Mouse (Mus musculus) left cerebral cortex, adult 11 months (tissue): ENCODE results near the gene Cct5.
"Not testable (repeated sequence)": the region's sequence is repeated elsewhere in the genome, so short reads cannot be mapped to it uniquely, and the experiment has no call there.

Source experiments
- DNase-seq: peaks from one replicate; pipeline ENCODE4 v3.0.0; 2022; ENCODE audit warnings: low spot score

The Cct5 gene

GRCm38 (mm10) chr15:31599834-31600233, 1.8 kb downstream of the Cct5 start:
- DNase-seq, result no peak

DNA sequence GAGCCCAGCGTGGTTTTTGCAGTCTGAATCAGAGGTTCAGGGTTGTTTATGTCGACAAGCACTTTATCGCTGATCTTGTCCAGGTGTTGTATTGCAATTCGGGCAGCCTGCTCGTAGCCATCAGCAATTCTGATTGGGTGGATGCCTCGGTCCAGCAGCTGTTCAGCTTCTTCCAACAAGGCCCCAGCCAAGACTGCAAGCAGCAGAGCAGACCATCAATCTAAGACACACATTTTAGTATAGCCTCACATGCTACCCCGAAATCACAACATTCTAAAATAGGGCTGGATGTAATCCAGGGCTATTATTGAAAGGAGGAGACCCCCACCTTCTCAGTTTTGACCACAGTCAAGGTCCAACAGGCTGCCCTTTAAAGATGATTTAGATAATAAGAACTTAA, 6.0 kb downstream of the Cct5 start:
- no peak for DNase-seq

DNA sequence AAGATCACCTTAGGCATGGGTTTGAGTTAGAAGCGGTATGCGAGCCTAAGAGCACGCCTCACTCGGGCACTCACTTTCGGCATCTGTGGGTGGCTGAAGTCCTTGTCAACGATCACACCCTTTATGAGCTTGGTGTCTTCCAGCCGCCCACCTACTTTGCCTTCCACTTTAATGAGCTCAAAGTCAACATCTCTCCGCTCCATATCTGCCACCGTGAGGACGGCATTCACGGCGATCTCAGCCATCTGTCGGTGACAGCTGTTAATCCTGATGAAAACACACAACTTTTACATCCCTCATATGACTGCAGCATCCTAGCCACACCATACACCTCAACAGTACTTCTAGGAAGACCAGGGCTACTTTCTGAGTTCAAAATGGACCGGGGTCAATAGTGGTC, 7.3 kb downstream of the Cct5 start:
- no peak for DNase-seq

DNA sequence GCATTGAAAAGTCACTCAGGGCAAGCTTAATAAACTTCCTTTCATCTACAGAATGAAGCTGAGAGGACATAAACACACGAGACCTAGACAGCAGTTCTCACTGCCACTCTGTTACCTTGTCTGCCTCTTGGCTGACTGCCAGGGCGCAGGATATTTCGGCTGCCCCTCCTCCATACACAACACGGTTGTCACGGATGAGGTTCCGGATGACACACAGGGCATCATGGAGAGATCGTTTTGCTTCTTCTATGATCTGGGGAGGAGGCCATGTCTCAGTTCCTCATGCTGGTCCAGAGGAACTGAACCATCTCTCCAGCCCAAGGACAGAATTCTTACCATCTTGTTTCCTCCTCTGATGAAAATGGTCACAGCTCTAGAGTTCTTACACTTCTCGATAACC, 9.1 kb downstream of the Cct5 start:
- no peak for DNase-seq

DNA sequence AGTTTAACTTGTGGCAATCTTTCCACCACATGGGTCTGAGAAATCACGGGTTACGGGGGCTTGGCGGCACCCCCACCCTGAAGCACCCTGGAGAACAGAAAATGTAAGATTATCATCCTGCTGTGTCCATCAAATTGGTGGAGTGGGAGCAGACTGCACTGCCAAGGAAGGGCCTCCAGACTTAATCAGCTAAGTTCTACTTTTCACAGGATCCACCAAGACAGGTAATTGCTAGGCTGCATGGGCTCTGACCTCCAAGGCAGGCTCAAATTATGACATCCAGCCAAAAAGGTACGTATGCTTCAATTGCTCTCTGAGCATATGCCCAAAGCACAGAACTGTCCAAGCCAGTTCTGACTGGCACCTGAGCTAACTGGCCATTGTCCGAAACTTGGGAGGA, 11.4 kb downstream of the Cct5 start:
- no peak for DNase-seq

- DNase-seq, result no peak
Measured at GRCm38 (mm10) chr15:31588989-31589640, 12.5 kb downstream of the Cct5 start.

DNA sequence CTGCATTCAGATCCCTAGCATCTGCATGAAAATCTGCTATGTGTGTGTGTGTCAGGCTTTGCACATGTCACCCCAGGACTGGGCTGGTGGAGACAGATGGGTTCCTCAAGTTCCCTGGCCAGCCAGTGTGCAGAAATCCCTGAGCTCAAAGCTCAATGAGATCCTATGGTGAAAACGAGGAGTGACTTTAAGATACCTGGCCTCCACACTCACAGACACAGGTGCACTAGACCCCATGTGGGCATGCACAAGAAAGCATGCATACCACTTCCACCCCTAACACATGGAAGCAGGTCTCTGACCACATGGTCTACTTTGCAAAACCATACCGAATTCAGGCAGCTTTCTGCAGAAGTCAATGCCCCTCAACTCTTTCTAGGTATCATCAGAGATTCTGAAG, 13.8 kb downstream of the Cct5 start:
- no peak for DNase-seq

DNA sequence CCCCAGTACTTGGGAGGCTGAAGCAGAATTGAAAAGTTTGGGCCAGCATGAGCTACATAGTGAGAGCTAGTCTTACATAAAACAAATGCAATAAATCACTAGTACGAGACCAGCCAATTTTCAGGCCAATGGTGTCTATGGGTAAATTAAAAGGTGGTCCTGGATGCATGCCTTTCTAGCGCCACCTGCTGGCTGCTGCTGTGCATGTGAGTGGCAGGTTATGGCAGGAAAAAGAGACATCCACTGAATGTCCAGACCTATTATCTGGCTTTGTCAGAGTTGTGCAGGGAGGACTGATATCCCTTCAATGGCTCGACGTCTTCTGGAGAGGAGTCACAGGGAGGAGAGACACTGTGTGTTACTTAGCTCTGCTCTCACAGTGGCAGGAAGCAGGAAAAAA, 15.1 kb downstream of the Cct5 start:
- peak; percentile 84 for DNase-seq

DNA sequence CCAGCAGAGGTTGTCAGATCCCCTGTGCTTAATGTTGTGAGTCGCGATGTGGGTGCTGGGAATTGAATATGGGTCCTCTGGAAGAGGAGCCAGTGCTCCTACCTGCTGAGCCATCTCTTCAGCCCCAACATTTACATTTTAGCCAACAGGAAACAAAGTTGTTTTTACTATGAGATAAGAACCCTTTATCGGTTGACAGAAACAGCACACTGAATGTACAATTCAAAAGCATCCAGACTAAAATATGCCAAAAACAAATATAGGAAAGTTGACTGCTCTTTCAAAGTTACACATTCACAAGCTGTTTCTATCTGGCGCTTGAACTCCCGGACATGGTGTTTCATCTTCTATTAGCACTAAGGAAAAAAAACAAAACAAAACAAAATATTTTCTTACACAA, 15.5 kb downstream of the Cct5 start:
- DNase-seq, result no peak

DNA sequence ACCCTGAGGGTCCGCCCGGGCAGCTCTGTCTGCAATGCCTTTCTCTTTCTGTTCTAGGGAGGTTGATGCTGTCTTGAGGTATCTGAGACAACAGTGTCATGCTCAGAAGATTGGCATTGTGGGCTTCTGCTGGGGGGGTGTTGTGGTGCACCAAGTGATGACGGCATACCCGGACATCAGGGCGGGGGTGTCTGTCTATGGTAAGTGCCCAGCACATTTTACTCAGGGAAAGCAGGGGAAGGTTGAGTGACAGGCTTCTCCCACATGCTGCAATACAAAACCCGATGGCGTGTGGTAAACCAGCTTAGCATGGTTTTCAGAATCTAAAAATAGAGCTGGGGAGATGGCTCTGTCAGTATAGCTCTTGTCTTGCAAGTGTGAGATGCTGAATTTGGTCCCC, 16.4 kb downstream of the Cct5 start:
- DNase-seq, result no peak

- no peak for DNase-seq
Measured at GRCm38 (mm10) chr15:31583304-31584085, 18.1 kb downstream of the Cct5 start.

GRCm38 (mm10) chr15:31581086-31581485, 20.5 kb downstream of the Cct5 start:
- not testable (repeated sequence) for DNase-seq

GRCm38 (mm10) chr15:31576076-31576475, 25.5 kb downstream of the Cct5 start:
- DNase-seq, result no peak

DNA sequence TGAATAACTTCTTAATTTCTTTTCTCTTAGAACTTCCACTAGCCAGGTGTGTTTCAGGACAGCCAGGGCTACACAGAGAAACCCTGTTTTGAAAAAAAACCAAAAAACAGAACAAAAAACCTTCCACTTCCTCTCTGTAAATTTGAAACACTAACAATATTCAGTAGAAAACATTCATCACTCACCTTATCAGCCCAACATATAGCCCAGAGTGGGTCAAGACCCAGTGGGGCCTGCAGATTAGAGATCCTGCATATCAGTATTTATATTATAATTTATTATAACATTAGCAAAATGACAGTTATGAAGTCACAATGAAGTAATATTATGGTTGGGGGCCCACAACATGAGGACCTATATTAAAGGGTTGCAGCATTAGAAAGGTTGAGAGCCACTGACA, 27.9 kb downstream of the Cct5 start:
- no peak for DNase-seq

GRCm38 (mm10) chr15:31573287-31573686, 28.3 kb downstream of the Cct5 start:
- DNase-seq, result no peak

DNA sequence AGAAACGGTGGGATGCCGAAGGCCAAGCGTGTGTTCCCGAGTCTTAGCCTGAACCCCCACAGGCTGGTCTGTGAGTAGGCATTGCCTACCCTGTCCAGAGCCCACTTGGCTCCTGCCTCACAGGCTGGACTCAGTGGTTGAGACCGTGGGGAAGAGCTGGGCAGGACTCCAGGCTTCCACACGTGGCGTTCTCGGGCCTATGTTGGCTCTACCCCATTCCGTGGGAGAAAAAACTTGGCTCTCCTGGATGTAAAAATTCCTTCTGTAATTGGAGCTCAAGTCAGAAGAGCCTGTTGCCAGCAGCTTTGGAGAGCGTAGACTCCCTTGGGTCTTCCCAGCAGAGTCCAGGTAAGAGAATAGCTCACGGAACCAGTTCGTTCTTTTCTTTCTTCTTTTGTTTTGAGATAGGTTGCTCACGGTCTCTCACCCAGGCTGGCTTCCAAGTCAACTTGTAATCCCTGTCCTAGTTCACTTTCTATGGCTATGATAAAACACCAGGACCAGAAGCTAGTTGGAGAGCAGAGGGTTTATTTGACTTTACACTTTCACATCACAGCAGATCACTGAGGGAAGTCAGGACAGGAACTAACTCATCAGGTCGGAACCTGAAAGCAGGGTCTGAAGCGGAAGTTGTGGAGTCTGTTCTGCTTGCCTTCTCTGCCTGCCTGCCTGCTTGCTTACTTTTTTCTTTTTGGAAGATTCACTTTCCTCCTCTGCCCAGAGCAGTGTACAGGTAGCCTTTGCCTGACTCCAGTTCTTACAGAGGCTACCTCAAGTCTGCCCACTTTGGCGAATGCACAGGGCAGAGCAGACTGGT, 29.5 kb downstream of the Cct5 start:
- DNase-seq, result no peak

DNA sequence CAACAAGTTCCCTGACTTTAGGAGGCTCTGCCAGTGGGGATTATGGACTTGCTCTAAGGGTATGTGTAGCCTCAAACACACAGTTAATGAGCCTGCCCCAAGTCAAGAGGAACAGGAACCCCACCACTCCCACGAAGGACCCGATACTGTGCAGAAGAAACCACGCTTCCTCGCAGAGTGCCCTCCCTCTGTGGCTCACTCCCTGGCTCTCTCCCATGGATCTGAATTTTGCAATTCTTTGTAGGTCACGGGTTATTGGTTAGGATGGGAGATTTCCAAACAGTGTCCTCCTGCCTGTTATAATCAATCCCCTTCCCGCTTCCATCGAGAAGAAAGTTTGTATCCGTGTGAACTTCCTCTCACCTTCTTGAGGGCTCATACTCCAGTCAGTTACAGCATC, 30.6 kb downstream of the Cct5 start:
- DNase-seq, result no peak

- no peak for DNase-seq
Measured at GRCm38 (mm10) chr15:31569325-31570022, 32.1 kb downstream of the Cct5 start.

DNA sequence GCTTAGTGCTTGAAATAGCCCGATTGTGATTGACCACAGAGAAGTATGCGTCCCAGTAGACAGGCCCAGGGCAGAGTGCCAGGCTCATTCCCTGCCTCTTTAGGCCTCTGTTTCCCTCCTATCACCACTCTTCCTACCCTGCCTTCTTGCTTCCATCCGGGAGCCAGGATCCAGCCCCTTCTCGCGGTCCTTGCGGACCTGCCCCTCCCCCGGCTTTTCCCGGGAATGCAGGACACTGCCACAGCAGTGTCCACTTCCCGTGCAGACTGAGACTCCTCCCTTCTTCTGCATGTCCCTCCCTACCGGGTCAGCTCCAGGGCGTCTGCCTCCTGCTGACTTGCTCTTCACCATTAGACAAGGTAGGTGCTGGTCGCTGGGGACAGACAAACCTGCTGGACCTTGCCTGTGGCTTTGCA, 33.0 kb downstream of the Cct5 start:
- no peak for DNase-seq

DNA sequence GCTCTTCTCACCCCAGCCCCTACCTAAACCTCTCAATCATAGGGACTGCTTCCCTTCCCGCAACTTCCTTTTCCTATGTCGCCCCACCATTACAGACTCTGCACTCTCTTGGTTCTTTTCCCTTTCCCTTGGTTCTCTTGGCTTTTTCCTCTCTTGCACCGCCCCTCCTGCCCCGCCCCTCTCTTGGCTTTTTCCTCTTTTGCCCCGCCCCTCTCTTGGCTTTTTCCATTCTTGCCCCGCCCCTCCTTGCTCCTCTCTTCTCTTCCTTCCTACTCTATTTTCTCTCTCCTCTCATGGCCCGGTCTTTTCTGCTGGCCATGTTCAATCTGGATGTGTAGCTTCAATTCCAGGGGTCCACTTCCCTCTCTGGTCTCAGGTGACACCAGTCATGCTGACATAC, 34.2 kb downstream of the Cct5 start:
- DNase-seq, result no peak

DNA sequence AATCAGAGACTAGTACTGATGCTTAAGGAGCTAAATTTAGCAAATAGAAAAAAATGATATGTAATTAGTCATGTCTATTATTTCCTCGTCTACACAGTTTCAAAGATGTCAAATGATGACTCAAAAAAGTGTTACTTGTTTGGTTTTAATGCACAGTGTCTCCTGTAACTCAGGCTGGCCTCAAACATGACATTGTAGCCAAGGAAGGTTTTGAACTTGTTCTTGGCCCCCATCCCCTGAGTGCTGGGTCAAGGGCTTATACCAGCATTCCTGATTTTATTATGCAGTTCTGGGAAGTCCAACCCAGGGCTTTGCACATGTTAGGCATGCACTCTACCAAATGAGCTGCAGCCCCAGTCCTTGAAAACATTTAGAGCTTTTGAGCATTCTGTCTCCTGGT, 35.8 kb downstream of the Cct5 start:
- no peak for DNase-seq

GRCm38 (mm10) chr15:31565184-31565583, 36.4 kb downstream of the Cct5 start, which contains the start of gene Cmbl:
Cmbl (plus strand) TSS chr15:31565389.
- DNase-seq, result no peak
